Mouse (Mus musculus) kidney, postnatal 0 days (tissue): Measurements from ENCODE around the gene Vmn2r18. TPM values are rescaled to one million over a fixed set of nuclear protein-coding genes. Genes with fewer than 3 reads are reported as not detected.

Experiments
- ATAC-seq: fragments of 200-750 bp; cut with Nextera tagmentation; replicated peaks from 2 replicates; pipeline ENCODE4 v1.8.0; 2017; ENCODE audit warnings: low read depth, moderate number of reproducible peaks, moderate TSS enrichment, moderate library complexity; ENCODE audit not compliant: low FRiP score
- DNase-seq: peaks from one replicate; pipeline ENCODE4 v3.0.0-alpha.2; 2016; ENCODE audit warnings: low spot score
- H3K27ac ChIP-seq: fragments of 300-500 bp; sonication (generic); 2 replicates; pipeline ENCODE4 v1.5.1; 2014; ENCODE audit warnings: mild to moderate bottlenecking
- H3K27me3 ChIP-seq: fragments of 300-500 bp; sonication (generic); 2 replicates; pipeline ENCODE4 v1.6.1; 2014; ENCODE audit warnings: low read length, mixed read lengths; ENCODE audit not compliant: insufficient read depth
- H3K36me3 ChIP-seq: fragments of 300-500 bp; sonication (generic); 2 replicates; pipeline ENCODE4 v1.6.1; 2014; ENCODE audit warnings: low read length, mixed read lengths; ENCODE audit not compliant: insufficient read depth
- H3K4me1 ChIP-seq: fragments of 300-500 bp; sonication (generic); replicated peaks from 2 replicates; pipeline ENCODE4 v1.6.1; 2014; ENCODE audit warnings: antibody characterized with exemption, low read length, mixed read lengths; ENCODE audit not compliant: insufficient read depth
- H3K4me2 ChIP-seq: fragments of 300-500 bp; sonication (generic); 2 replicates; pipeline ENCODE4 v1.6.1; 2014; ENCODE audit warnings: mild to moderate bottlenecking, low read length, moderate library complexity, mixed read lengths
- H3K4me3 ChIP-seq: fragments of 300-500 bp; sonication (generic); replicated peaks from 2 replicates; pipeline ENCODE4 v1.5.1; 2014; ENCODE audit warnings: low read depth, low read length
- H3K9ac ChIP-seq: fragments of 300-500 bp; sonication (generic); 2 replicates; pipeline ENCODE4 v1.6.1; 2014; ENCODE audit warnings: low read depth, low read length
- H3K9me3 ChIP-seq: fragments of 300-500 bp; sonication (generic); replicated peaks from 2 replicates; pipeline ENCODE4 v1.6.1; 2016; ENCODE audit warnings: low read length, inconsistent platforms, mixed read lengths
- CTCF ChIP-seq: IDR thresholded peaks from 2 replicates; pipeline ENCODE4 v1.5.1; 2016; ENCODE audit warnings: antibody characterized with exemption, low read depth, mild to moderate bottlenecking, moderate library complexity
- WGBS: fragments of 180-500 bp; shearing (Covaris S2); extraction: QIAGEN DNeasy Blood & Tissue Kit; methylation state at CpG from one replicate; pipeline ENCODE4 v1.1.7; 2014; 5-methylcytosine and 5-hydroxymethylcytosine counted together
- polyA plus RNA-seq: library from polyadenylated mRNA; unstranded; fragments of >200 nt; fragmentation: Nextera tagmentation; extraction: Ambion mirVana; gene quantifications from 2 replicates; pipeline ENCODE4 v1.2.1, GENCODE M21; 2015

The Vmn2r18 gene
- polyA plus RNA-seq, 1 experiment from 2014 or later = 0.08 TPM

DNA sequence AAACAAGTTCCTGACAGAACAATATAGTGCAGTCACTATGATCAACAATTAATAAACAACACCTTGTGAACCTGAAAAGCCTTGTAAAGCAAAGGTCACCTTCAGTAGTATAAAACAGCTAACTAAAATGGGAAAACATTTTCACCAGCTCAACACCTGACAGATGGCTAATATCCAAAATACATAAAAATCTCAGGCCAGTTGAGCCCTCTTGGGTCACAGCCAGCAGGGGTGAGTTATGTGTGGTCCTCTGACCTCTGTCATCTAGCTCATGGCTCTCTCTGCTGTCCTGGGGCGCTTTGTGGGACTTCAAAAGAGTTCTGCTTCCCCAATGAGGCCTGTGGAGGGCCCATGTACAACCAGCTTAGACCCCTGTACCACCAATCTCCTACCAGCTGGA, 4.1 kb downstream of the Vmn2r18 start:
- no peaks in the 10 kb centered on the region for H3K9me3 ChIP-seq
- no peaks in the 10 kb centered on the region for H3K4me1 ChIP-seq
- no peak overlapping the region for H3K4me3 ChIP-seq
- ATAC-seq (no peak), DNase-seq (peak; percentile 9)
- H3K36me3 ChIP-seq = no peaks in the 10 kb centered on the region
- no peak overlapping the region for H3K4me2 ChIP-seq
- no peak overlapping the region for H3K9ac ChIP-seq
- H3K27me3 ChIP-seq = no peaks in the 10 kb centered on the region
- WGBS = 33% methylated on average over 1 of the region's 1 CpGs
- no peak overlapping the region for H3K27ac ChIP-seq
- no peak for TF ChIP-seq CTCF

Other genes with a start within 250 kb of the Vmn2r18 start
- not detected in 2 replicates for gene Gm42906, start 177.9 kb downstream of the Vmn2r18 start, polyA plus RNA-seq
- gene Rfc3, start 45.2 kb upstream of the Vmn2r18 start, polyA plus RNA-seq = 66.8 and 75.9 TPM in 2 replicates